Mouse (Mus musculus) heart, postnatal 0 days (tissue): ENCODE results near the gene Syt2.

Source experiments
- CTCF ChIP-seq: IDR thresholded peaks from 2 replicates; pipeline ENCODE4 v1.5.1; 2016; ENCODE audit warnings: antibody characterized with exemption, control low read depth, low read depth
- EP300 ChIP-seq: IDR thresholded peaks from 2 replicates; pipeline ENCODE4 v1.6.1; 2016; ENCODE audit warnings: antibody characterized with exemption, low read depth

GRCm38 (mm10) chr1:134697522-134698250, 51.2 kb downstream of the Syt2 start:
- TF ChIP-seq EP300 (no peak), CTCF (no peak)
